Mouse (Mus musculus) intestine, embryonic 15.5 days (tissue): ENCODE data around the gene Dtd2. TPM values are rescaled to one million over a fixed set of nuclear protein-coding genes. Genes with fewer than 3 reads are reported as not detected.
A peak's percentile ranks its signal among the peaks of the same experiment; 100 is the strongest.

Experiments
- ATAC-seq: fragments of 200-750 bp; cut with Nextera tagmentation; 2 replicates; pipeline ENCODE4 v1.8.0; 2017; ENCODE audit warnings: moderate TSS enrichment, moderate library complexity
- H3K27ac ChIP-seq: fragments of 300-500 bp; sonication (generic); 2 replicates; pipeline ENCODE4 v1.5.1; 2015; ENCODE audit warnings: mild to moderate bottlenecking, inconsistent platforms
- H3K27me3 ChIP-seq: fragments of 300-500 bp; sonication (generic); replicated peaks from 2 replicates; pipeline ENCODE4 v1.6.1; 2015; ENCODE audit warnings: inconsistent platforms
- H3K36me3 ChIP-seq: fragments of 300-500 bp; sonication (generic); 2 replicates; pipeline ENCODE4 v1.6.1; 2015; ENCODE audit warnings: inconsistent platforms
- H3K4me1 ChIP-seq: fragments of 300-500 bp; sonication (generic); replicated peaks from 2 replicates; pipeline ENCODE4 v1.6.1; 2015; ENCODE audit warnings: inconsistent platforms
- H3K4me2 ChIP-seq: fragments of 300-500 bp; sonication (generic); replicated peaks from 2 replicates; pipeline ENCODE4 v1.6.1; 2015; ENCODE audit warnings: mild to moderate bottlenecking, inconsistent platforms
- H3K4me3 ChIP-seq: fragments of 300-500 bp; sonication (generic); replicated peaks from 2 replicates; pipeline ENCODE4 v1.5.1; 2015; ENCODE audit warnings: inconsistent platforms
- H3K9ac ChIP-seq: fragments of 300-500 bp; sonication (generic); 2 replicates; pipeline ENCODE4 v1.6.1; 2015; ENCODE audit warnings: inconsistent platforms
- H3K9me3 ChIP-seq: fragments of 300-500 bp; sonication (generic); 2 replicates; pipeline ENCODE4 v1.6.1; 2016; ENCODE audit warnings: inconsistent platforms
- WGBS: fragments of 180-500 bp; shearing (Covaris S2); methylation state at CpG from one replicate; pipeline ENCODE4 v1.1.7; 2015; 5-methylcytosine and 5-hydroxymethylcytosine counted together
- polyA plus RNA-seq: library from polyadenylated mRNA; unstranded; fragments of >200 nt; fragmentation: Nextera tagmentation; extraction: Ambion mirVana; gene quantifications from 2 replicates; pipeline ENCODE4 v1.2.1, GENCODE M21; 2015

Gene Dtd2
- polyA plus RNA-seq, 1 experiment from 2014 or later: 24.8 TPM

DNA sequence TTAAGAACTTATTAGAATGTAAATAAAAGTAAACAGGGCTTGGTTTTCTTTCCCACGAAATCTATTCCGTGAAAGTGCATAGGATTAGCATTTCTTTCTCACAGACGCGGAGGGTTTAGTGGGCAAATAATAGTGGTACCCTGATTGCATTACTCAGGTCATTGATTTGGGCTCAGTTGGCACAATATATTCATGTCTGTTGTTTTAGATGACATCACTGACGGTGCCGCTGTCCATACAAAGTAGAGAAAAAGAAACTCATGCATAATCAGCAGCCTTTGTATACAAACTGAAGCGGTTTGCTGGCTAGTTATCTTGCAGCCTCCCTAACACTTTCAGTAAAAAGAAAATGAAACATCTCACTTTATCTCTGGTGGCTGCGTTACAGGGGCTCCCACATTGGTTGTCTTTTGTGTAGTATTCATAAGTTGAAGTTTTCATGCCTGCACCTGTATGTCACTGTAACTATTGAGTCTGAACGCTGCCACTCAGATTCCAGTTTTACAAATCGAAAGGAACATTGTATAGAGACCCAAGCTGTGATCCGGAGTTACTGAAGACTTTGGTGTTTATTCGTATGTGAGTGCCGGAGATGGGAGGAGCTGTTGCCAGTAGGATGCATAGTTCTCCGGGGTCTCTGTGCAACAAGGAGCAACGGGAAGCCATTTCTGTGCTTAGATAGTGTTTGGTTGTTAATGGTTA is 3.8 kb upstream of the Dtd2 start:
- Histone ChIP-seq H3K4me3 (no peak overlapping the region), H3K36me3 (no peaks in the 10 kb centered on the region), H3K9ac (no peak overlapping the region), H3K27me3 (no peaks in the 10 kb centered on the region), H3K27ac (no peak overlapping the region), H3K4me2 (no peak overlapping the region), H3K9me3 (no peaks in the 10 kb centered on the region), H3K4me1 (no peaks in the 10 kb centered on the region)
- ATAC-seq: no peak
- 70% methylated on average over 15 of the region's 15 CpGs for WGBS

DNA sequence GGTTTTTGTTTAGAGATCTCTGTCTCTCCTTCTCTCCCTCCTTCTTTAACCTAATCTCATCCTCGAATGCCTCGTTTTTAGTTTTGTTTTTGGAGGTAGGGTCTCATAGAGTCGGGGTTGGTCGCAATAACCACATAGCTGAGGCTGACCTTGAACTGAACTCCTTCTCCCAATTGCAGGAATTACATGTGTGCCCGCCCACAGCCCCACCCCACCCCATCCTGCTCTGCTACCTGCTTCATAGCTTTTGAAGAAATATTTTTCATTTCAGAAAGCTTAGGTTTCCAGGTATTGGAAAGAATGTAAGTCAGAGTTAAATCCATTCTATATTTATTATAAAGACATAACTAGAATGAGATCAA is 313 bp upstream of the Dtd2 start:
- H3K4me3 ChIP-seq: peak overlapping the region; percentile 72
- H3K36me3 ChIP-seq: no peaks in the 10 kb centered on the region
- peak overlapping the region; percentile 53 for H3K4me2 ChIP-seq
- H3K27me3 ChIP-seq: no peaks in the 10 kb centered on the region
- peak; percentile 76 for ATAC-seq
- H3K9me3 ChIP-seq: no peaks in the 10 kb centered on the region
- no peaks in the 10 kb centered on the region for H3K4me1 ChIP-seq
- 40% methylated on average over 5 of the region's 5 CpGs for WGBS
- 0 out of 2 replicates have a peak overlapping the region, but pooled peaks have one; percentile 17 for H3K27ac ChIP-seq
- H3K9ac ChIP-seq: no peak overlapping the region

DNA sequence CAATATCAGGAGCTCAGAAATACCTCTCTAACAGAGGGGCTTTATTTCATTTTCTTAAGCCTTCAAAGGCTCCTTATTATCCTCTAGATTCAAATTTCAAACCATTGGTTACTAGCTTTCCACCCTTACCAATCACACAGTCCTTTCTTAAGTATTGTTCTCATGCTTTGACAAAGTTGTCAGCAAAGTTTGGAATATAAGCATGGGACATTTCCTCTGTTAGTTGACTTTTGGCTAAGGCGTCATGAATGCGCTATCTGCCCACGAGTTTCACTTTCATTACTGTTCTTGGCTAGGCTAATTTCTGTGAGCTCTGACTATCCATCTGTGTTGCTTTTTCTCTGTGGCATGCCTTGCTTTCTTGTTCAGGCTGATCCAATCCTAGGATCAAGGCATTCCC is 3.6 kb downstream of the Dtd2 start:
- H3K4me1 ChIP-seq: no peaks in the 10 kb centered on the region
- no peak overlapping the region for H3K9ac ChIP-seq
- no peak for ATAC-seq
- 0 out of 2 replicates have a peak, but pooled peaks cover 3% of the 10 kb centered on the region for H3K36me3 ChIP-seq
- no peak overlapping the region for H3K27ac ChIP-seq
- no peak overlapping the region for H3K4me2 ChIP-seq
- no peaks in the 10 kb centered on the region for H3K27me3 ChIP-seq
- H3K4me3 ChIP-seq: no peak overlapping the region
- no peaks in the 10 kb centered on the region for H3K9me3 ChIP-seq
- WGBS: 91% methylated on average over 3 of the region's 3 CpGs

DNA sequence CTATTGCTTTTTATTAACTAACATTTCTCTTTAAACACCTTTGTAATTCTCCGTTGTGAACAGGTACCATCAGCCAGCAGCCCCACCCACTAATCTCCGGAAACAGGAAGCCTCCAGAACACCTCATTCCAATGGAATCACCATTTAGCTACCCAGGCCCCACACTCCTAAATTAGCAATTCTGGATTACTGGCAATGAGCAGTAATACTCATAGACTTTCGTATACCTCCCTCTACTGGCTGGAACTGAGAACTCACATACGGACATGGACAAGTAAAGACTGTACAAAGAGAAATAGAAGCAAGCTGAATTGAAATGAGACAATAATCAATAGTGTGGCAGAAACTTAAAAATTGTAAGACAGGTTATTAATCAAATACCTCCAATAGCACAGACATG is 4.8 kb downstream of the Dtd2 start:
- Histone ChIP-seq H3K4me2 (no peak overlapping the region), H3K4me3 (no peak overlapping the region), H3K9me3 (no peaks in the 10 kb centered on the region), H3K9ac (no peak overlapping the region), H3K27ac (no peak overlapping the region), H3K27me3 (no peaks in the 10 kb centered on the region), H3K36me3 (0 out of 2 replicates have a peak, but pooled peaks cover 5% of the 10 kb centered on the region), H3K4me1 (no peaks in the 10 kb centered on the region)
- WGBS: 22% methylated on average over 4 of the region's 4 CpGs
- 0 out of 2 replicates have a peak, but pooled peaks have one; percentile 46 for ATAC-seq

DNA sequence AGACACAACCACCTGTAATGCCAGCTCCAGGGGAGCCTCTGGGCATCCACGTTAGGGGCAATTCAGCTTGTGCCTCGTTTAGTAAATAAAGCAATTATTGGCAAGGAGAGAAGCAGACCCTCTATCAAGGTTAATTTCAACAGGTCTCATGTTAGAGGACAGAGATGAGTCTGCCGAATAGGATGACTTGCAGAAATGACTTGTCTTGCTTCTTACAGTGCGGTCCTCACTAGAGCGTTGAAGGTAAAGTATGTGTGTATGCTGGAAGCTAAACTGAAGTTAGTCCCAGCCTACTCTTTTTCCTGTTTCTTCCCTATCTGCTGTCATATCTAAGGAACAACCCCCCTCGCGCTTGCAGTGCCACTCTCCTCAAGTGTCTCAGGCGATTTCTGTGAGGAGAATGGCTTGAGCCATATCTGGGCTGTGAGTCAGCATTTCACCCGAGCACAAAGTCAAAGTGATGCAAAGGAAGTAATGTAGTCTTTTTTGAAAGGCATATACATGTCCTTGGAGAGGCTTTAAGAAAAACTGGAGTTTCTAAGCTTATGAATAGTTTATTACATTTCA is 7.9 kb downstream of the Dtd2 start:
- no peak for ATAC-seq
- no peak overlapping the region for H3K9ac ChIP-seq
- no peak overlapping the region for H3K4me3 ChIP-seq
- no peak overlapping the region for H3K4me2 ChIP-seq
- WGBS: 90% methylated on average over 9 of the region's 9 CpGs
- 0 out of 2 replicates have a peak, but pooled peaks cover 5% of the 10 kb centered on the region for H3K36me3 ChIP-seq
- H3K27ac ChIP-seq: no peak overlapping the region
- H3K4me1 ChIP-seq: no peaks in the 10 kb centered on the region
- H3K27me3 ChIP-seq: no peaks in the 10 kb centered on the region
- no peaks in the 10 kb centered on the region for H3K9me3 ChIP-seq

DNA sequence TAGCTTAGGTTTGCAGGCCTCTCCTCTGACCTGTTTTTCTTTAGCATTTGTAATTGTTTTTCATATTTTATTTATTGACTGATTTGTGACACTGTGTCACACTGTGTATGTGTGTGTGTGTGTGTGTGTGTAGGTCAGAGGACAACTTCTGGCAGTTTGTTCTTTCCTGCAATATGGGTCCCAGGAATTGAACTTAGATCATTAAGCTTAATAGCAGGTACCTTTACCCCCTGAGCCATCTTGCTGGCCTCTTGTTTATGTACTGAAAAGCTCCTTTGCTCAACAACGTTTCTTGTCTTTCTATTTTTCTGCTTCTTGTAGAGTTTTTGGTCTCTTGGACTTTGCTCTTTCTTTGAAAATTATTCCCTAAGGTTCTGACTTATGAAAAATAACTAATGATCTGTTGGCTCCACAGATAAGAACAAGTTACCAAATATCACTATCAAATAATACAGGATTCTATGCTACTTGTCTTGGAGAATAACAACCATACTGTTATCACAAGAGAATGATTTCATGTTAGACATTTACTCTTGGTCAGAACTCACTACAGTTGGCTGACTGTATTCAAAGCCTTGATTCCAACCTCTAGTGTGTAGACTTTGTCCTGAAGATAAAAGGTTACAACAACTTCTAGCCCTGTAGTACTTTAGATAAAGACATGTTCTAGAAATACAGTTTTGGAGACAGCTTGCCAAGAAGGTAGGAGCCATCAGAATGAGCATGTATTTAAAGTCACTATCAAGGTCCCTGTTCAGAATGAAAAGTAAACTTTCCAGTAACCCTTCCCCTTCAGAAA is 10.4 kb downstream of the Dtd2 start:
- H3K36me3 ChIP-seq: 0 out of 2 replicates have a peak, but pooled peaks cover 5% of the 10 kb centered on the region
- H3K9ac ChIP-seq: no peak overlapping the region
- no peaks in the 10 kb centered on the region for H3K9me3 ChIP-seq
- 75% methylated on average over 1 of the region's 1 CpGs for WGBS
- H3K4me2 ChIP-seq: no peak overlapping the region
- no peaks in the 10 kb centered on the region for H3K27me3 ChIP-seq
- ATAC-seq: peak; percentile 66
- no peaks in the 10 kb centered on the region for H3K4me1 ChIP-seq
- H3K4me3 ChIP-seq: no peak overlapping the region
- no peak overlapping the region for H3K27ac ChIP-seq

DNA sequence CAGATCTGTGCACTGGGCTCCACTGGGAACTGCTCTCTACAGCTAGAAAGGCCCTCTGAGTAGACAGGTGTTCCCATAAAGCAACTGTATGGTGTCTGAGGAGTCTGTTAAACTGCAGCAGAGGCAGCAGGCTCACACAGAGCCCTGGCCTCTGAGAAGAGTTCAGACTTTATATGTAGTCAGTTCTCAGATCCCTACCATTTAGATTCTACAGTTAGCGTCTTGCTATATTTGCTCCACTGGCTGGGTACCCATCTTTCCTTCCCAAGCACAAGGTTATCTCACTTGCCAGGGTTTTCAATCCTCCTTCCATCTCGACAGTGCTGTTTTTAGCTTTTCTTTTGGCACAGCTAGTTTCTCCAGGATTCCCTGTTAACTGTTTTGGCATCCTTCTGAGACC is 15.7 kb downstream of the Dtd2 start:
- no peak overlapping the region for H3K4me2 ChIP-seq
- no peaks in the 10 kb centered on the region for H3K4me1 ChIP-seq
- no peaks in the 10 kb centered on the region for H3K27me3 ChIP-seq
- no peak overlapping the region for H3K9ac ChIP-seq
- no peaks in the 10 kb centered on the region for H3K36me3 ChIP-seq
- ATAC-seq: no peak
- no peak overlapping the region for H3K27ac ChIP-seq
- 76% methylated on average over 2 of the region's 2 CpGs for WGBS
- H3K9me3 ChIP-seq: no peaks in the 10 kb centered on the region
- no peak overlapping the region for H3K4me3 ChIP-seq

DNA sequence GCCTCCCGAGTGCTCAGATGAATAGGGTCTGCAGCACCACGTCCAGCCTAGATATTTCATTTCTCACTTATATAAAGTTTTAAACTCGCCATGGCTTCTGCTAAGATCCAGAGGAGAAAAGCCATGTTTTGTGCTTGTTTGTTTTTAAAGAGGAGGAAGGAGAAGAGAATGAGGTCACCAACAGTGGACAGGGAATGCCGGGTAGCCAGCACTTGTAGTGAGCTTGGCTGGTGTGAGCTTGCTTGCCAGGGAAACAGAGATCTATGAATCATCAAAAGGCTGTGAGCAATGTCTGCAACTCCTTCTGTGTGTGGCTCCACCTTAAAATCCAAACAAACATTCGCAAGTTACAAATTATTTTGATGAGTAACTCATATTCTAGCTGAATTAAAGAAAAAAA is 17.8 kb downstream of the Dtd2 start:
- Histone ChIP-seq H3K27ac (no peak overlapping the region), H3K4me1 (no peaks in the 10 kb centered on the region), H3K27me3 (no peaks in the 10 kb centered on the region), H3K36me3 (no peaks in the 10 kb centered on the region), H3K4me2 (no peak overlapping the region), H3K4me3 (no peak overlapping the region), H3K9ac (no peak overlapping the region), H3K9me3 (no peaks in the 10 kb centered on the region)
- ATAC-seq: no peak
- WGBS: 84% methylated on average over 5 of the region's 5 CpGs

DNA sequence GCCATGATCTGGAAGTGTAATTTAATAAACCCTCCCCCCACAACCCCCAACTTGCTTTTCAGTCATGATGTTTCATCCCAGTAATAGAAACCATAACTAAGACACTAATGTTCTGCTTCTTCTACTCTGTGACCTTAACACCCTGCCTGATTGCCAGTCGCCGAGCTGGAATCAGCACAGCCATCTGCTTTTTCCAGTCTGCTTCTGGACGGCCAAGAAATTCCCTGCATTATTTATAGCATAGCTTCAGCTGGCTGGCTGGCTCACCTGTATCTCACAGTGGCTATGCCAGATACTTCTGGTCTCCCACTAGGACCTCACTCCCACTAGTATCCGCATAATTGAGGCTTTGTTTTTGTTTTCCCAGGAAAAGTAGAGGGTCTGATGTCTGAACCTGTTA is 20.5 kb downstream of the Dtd2 start:
- 55% methylated on average over 4 of the region's 4 CpGs for WGBS
- Histone ChIP-seq H3K4me2 (no peak overlapping the region), H3K9me3 (no peaks in the 10 kb centered on the region), H3K27me3 (no peaks in the 10 kb centered on the region), H3K36me3 (no peaks in the 10 kb centered on the region), H3K27ac (no peak overlapping the region), H3K4me1 (no peaks in the 10 kb centered on the region), H3K9ac (no peak overlapping the region), H3K4me3 (no peak overlapping the region)
- no peak for ATAC-seq

DNA sequence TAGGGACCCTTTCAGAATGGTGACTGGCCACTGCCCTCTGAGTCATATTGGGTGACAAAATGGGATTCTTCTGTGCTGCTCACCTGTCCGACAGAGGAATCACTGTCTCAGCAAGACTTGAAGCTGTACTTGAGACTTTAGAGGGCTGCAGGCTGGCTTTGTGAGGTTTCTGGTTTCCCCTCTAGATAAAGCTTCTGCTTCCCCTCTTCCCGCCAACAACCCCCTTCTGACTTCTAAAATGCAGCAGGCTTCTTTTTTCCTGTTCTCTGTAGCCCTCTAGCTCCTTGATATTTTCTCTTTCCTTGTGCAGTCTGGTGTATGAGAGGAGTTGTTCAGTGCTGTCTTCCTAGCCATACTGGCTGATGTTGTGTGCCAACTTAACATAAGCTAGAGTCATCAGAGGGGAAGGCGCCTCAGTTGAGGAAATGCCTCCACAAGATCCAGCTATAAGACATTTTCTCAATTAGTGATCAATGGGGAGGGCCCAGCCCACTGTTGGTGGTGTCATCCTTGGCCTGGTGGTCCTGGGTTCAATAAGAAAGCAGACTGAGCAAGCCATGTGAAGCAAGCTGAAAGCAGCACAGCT is 21.0 kb downstream of the Dtd2 start:
- ATAC-seq: no peak

DNA sequence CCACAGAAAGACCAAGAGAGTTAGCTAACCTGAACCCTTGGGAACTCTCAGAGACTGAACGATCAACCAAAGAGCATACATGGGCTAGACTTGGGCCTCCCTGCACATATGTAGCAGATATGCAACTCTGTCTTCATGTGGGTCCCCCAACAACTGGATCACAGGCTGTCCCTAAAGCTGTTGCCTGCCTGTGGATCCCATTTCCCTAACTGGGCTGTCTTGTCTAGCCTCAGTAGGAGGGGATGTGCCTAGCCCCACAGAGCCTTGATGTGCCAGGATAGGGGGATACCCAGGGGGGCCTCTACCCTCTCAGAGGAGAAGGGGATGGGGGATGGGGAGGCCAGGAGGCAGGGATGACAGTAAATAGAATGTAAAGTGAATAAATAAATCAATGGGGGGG is 22.7 kb downstream of the Dtd2 start:
- no peak overlapping the region for H3K27ac ChIP-seq
- WGBS: 93% methylated on average over 1 of the region's 1 CpGs
- H3K4me2 ChIP-seq: no peak overlapping the region
- no peaks in the 10 kb centered on the region for H3K27me3 ChIP-seq
- no peaks in the 10 kb centered on the region for H3K36me3 ChIP-seq
- no peak for ATAC-seq
- H3K9me3 ChIP-seq: no peaks in the 10 kb centered on the region
- no peak overlapping the region for H3K4me3 ChIP-seq
- H3K4me1 ChIP-seq: no peaks in the 10 kb centered on the region
- no peak overlapping the region for H3K9ac ChIP-seq

More for the DNA sequence above, 21.0 kb downstream of the Dtd2 start:
- no peaks in the 10 kb centered on the region for H3K9me3 ChIP-seq
- H3K4me1 ChIP-seq: no peaks in the 10 kb centered on the region
- 86% methylated on average over 3 of the region's 3 CpGs for WGBS
- no peak overlapping the region for H3K27ac ChIP-seq
- no peaks in the 10 kb centered on the region for H3K27me3 ChIP-seq
- no peak overlapping the region for H3K4me3 ChIP-seq
- no peak overlapping the region for H3K9ac ChIP-seq
- H3K36me3 ChIP-seq: no peaks in the 10 kb centered on the region
- H3K4me2 ChIP-seq: no peak overlapping the region

DNA sequence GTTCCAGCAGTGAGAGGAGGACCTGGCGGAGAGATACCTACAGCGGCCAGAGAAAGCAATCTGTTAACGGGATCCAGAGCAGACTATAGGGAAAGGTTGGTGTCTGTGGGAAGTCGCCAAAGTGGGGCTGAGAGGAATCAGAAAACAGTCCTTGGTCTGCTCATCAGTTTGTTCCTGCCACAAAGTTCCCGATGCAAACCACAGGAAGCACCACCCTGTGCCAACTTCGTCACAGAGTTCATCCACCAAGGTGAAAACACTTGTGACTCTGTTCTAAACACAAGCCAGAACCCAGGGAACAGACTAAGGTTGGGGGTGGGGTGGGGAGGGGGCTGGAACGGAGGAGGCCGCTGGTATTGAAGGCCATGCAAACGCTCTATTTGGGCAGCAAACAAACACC is 29.8 kb downstream of the Dtd2 start:
- no peak overlapping the region for H3K4me3 ChIP-seq
- H3K4me1 ChIP-seq: no peaks in the 10 kb centered on the region
- no peak overlapping the region for H3K9ac ChIP-seq
- WGBS: 63% methylated on average over 9 of the region's 9 CpGs
- no peak for ATAC-seq
- H3K27ac ChIP-seq: no peak overlapping the region
- H3K27me3 ChIP-seq: no peaks in the 10 kb centered on the region
- H3K9me3 ChIP-seq: no peaks in the 10 kb centered on the region
- no peak overlapping the region for H3K4me2 ChIP-seq
- H3K36me3 ChIP-seq: no peaks in the 10 kb centered on the region
